Mouse (Mus musculus) megakaryocyte, embryonic 14.5 days (primary cell): ENCODE data around the gene Armc2.

Experiments
- FLI1 ChIP-seq: IDR thresholded peaks from 2 replicates; pipeline ENCODE4 v1.6.1; 2012; ENCODE audit warnings: low read length, inconsistent platforms, mixed read lengths
- GATA1 ChIP-seq: IDR thresholded peaks from 3 replicates; pipeline ENCODE4 v1.6.1; 2012; ENCODE audit warnings: mixed read lengths, low read length, inconsistent platforms, borderline replicate concordance

- TF ChIP-seq GATA1 (no peak), FLI1 (no peak)
Measured at GRCm38 (mm10) chr10:41896865-41897264, 121.4 kb downstream of the Armc2 start.
